Mouse (Mus musculus): ENCODE data around the gene Cbl. TPM values are rescaled to one million over a fixed set of nuclear protein-coding genes. Genes with fewer than 3 reads are reported as not detected.
A peak's percentile ranks its signal among the peaks of the same experiment; 100 is the strongest.

Cbl gene
- polyA plus RNA-seq, 1 experiment from 2014 or later: 13.4 TPM

DNA sequence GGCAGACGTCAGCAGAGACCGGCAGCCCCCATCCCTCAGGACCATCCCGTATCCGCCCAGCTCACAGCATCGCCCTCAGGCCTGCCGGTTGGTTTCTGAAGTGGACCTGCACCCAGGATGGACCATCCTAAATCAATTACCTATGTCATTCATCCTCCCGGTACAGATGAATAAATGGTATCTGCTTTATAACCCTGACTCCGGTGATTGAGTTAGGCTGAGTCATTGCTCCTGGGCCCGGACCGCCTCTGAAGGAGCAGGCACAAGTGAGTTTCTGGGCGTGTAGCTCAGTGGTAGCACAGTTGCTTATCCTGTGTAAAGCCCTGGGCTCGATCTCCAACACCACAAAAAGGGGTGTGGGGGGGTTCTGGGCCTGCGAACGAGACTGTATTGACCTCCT lies 27.5 kb upstream of the Cbl start:
- 88% methylated on average over 14 of the region's 14 CpGs for WGBS
- Histone ChIP-seq H3K27me3 (replicated peaks; ENCODE audit: control insufficient read depth, insufficient read depth, low read length) (no peaks in the 10 kb centered on the region), H3K9me3 (replicated peaks; ENCODE audit: control insufficient read depth, low read length) (no peaks in the 10 kb centered on the region), H3K4me2 (ENCODE audit: low read length) (no peak overlapping the region), H3K4me1 (ENCODE audit: control insufficient read depth, insufficient read depth, low read length) (no peaks in the 10 kb centered on the region; the same call in 1 of the 2 replicates), H3K9ac (ENCODE audit: low read length) (no peak overlapping the region), H3K27ac (ENCODE audit: low read depth, low read length) (no peak overlapping the region), H3K36me3 (ENCODE audit: control insufficient read depth, insufficient read depth, low read length) (no peaks in the 10 kb centered on the region), H3K4me3 (ENCODE audit: low read depth, low read length) (no peak overlapping the region)
- DNase-seq (ENCODE audit: low spot score) (no peak), ATAC-seq (no peak)

GRCm38 (mm10) chr9:44259014-44259413 lies 25.2 kb upstream of the Cbl start:
- H3K4me1 ChIP-seq (ENCODE audit: control insufficient read depth, insufficient read depth, low read length): peaks cover 12% of the 10 kb centered on the region
- WGBS: 81% methylated on average over 10 of the region's 10 CpGs
- no peak overlapping the region for H3K4me2 ChIP-seq (ENCODE audit: low read length)
- no peaks in the 10 kb centered on the region for H3K36me3 ChIP-seq (ENCODE audit: control insufficient read depth, insufficient read depth, low read length)
- no peaks in the 10 kb centered on the region for H3K27me3 ChIP-seq (replicated peaks; ENCODE audit: control insufficient read depth, insufficient read depth, low read length)
- ATAC-seq (no peak), DNase-seq (ENCODE audit: low spot score) (no peak)
- no peak overlapping the region for H3K4me3 ChIP-seq (ENCODE audit: low read depth, low read length)
- H3K27ac ChIP-seq (ENCODE audit: low read depth, low read length): no peak overlapping the region
- H3K9me3 ChIP-seq (replicated peaks; ENCODE audit: control insufficient read depth, low read length): no peaks in the 10 kb centered on the region
- no peak overlapping the region for H3K9ac ChIP-seq (ENCODE audit: low read length)

DNA sequence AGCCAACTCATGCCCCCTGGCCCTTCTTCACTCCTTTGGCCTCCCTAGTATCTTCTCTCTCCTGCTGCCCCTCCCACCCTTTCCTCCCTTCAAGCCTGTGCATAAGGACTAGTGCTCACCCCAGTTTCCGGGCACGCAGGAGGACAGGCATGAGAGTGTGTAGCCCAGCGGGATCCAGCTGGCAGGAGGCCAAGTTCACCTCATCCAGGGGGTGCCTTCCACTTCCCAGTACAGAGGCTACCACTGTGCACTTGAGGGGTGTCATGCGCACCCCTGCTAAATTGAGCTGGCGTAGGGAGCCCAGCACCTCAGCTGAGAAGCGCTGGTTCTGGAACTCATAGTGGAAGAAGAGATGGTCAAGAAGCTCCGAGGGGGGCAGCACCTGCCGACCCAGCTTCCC lies 22.4 kb upstream of the Cbl start:
- no peaks in the 10 kb centered on the region for H3K9me3 ChIP-seq (replicated peaks; ENCODE audit: control insufficient read depth, low read length)
- DNase-seq (ENCODE audit: low spot score): no peak
- 0 out of 2 replicates have a peak overlapping the region, but pooled peaks have one; percentile 85 for H3K27ac ChIP-seq (ENCODE audit: low read depth, low read length)
- no peaks in the 10 kb centered on the region for H3K27me3 ChIP-seq (replicated peaks; ENCODE audit: control insufficient read depth, insufficient read depth, low read length)
- WGBS: 73% methylated on average over 8 of the region's 8 CpGs
- peaks cover 21% of the 10 kb centered on the region for H3K4me1 ChIP-seq (ENCODE audit: control insufficient read depth, insufficient read depth, low read length)
- H3K4me2 ChIP-seq (ENCODE audit: low read length): no peak overlapping the region
- no peaks in the 10 kb centered on the region for H3K36me3 ChIP-seq (ENCODE audit: control insufficient read depth, insufficient read depth, low read length)
- no peak for ATAC-seq
- no peak overlapping the region for H3K9ac ChIP-seq (ENCODE audit: low read length)
- H3K4me3 ChIP-seq (ENCODE audit: low read depth, low read length): no peak overlapping the region

DNA sequence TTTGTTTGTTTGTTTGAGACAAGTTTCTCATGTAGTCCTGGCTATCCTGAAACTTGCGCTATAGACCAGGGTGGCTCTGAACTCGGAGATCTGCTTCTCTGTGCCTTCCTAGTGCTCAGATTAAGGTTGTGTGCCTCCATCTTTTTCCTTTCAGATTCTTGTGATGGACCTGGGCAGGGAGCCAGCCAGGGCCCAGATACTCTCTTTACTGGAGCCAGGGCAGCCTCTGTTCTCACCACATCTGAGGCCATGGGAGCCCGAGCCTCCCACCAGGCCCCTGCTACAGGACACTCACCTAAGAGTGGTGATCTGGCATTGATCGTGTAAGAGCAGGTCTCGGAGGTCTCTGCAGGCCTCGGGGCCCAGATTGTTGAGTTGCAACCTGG lies 21.3 kb upstream of the Cbl start:
- WGBS: 20% methylated on average over 6 of the region's 6 CpGs
- H3K36me3 ChIP-seq (ENCODE audit: control insufficient read depth, insufficient read depth, low read length): no peaks in the 10 kb centered on the region
- no peak overlapping the region for H3K9ac ChIP-seq (ENCODE audit: low read length)
- peak overlapping the region; percentile 85 for H3K27ac ChIP-seq (ENCODE audit: low read depth, low read length)
- no peaks in the 10 kb centered on the region for H3K9me3 ChIP-seq (replicated peaks; ENCODE audit: control insufficient read depth, low read length)
- no peaks in the 10 kb centered on the region for H3K27me3 ChIP-seq (replicated peaks; ENCODE audit: control insufficient read depth, insufficient read depth, low read length)
- peaks cover 27% of the 10 kb centered on the region for H3K4me1 ChIP-seq (ENCODE audit: control insufficient read depth, insufficient read depth, low read length)
- DNase-seq (ENCODE audit: low spot score) (peak; percentile 66), ATAC-seq (peak; percentile 67)
- no peak overlapping the region for H3K4me3 ChIP-seq (ENCODE audit: low read depth, low read length)
- H3K4me2 ChIP-seq (ENCODE audit: low read length): 0 out of 2 replicates have a peak overlapping the region, but pooled peaks have one; percentile 14

DNA sequence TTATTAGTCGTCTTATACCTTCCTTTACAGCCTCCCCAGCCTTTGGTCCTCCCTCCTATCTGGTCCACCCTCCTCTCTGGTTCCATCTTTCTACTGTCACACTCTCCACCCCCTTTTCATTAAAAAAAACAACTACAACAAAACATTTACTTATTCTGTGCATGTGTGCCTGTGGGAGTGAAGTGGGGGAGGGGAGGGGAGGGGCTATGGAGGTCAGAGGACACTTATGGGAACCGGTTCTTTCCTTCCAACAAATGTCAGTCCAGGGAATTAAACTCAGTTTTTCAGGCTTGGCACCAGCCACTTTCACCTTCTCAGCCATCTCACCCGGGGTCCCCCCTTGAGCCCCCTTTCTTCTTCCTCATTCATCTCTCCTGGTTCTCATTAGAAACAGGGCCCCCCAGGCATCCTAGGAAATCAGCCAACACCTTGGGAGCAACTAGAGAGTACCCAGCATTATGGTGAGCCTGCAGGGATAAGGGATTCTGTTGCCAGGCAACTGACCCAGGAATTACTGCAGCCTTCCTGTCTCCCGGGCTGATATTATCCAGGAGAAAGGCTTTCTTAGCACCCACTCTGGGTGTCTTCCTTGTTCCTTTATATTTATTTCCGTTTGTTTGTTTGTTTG lies 20.8 kb upstream of the Cbl start:
- no peaks in the 10 kb centered on the region for H3K36me3 ChIP-seq (ENCODE audit: control insufficient read depth, insufficient read depth, low read length)
- H3K4me2 ChIP-seq (ENCODE audit: low read length): 0 out of 2 replicates have a peak overlapping the region, but pooled peaks have one; percentile 14
- 2% methylated on average over 5 of the region's 5 CpGs for WGBS
- no peak overlapping the region for H3K9ac ChIP-seq (ENCODE audit: low read length)
- no peaks in the 10 kb centered on the region for H3K27me3 ChIP-seq (replicated peaks; ENCODE audit: control insufficient read depth, insufficient read depth, low read length)
- no peaks in the 10 kb centered on the region for H3K9me3 ChIP-seq (replicated peaks; ENCODE audit: control insufficient read depth, low read length)
- ATAC-seq (peak; percentile 86), DNase-seq (ENCODE audit: low spot score) (peak; percentile 89)
- H3K4me3 ChIP-seq (ENCODE audit: low read depth, low read length): no peak overlapping the region
- peak overlapping the region; percentile 85 for H3K27ac ChIP-seq (ENCODE audit: low read depth, low read length)
- H3K4me1 ChIP-seq (ENCODE audit: control insufficient read depth, insufficient read depth, low read length): peaks cover 28% of the 10 kb centered on the region

DNA sequence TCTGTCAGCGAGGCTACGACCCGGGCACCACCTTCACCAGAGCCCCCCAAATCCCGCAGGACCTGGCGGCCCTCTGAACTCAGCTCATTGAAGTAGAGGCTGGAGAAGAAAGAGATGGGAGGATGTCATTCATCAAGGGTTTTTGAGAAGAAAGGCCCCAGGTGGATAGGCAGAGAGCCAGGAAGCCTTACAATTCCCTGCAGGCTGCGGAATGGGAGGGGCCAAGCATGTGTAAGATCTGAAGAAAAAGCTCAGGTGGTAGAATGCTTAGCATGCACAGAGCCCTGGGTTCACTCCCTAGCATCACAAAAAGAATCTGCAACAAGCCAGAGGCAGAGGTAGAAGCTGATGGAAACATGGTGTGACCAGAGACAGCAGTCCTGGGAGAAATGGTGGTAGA lies 19.6 kb upstream of the Cbl start:
- ATAC-seq (no peak), DNase-seq (ENCODE audit: low spot score) (peak; percentile 29)
- Histone ChIP-seq H3K9me3 (replicated peaks; ENCODE audit: control insufficient read depth, low read length) (no peaks in the 10 kb centered on the region), H3K27ac (ENCODE audit: low read depth, low read length) (peak overlapping the region; percentile 85), H3K4me1 (ENCODE audit: control insufficient read depth, insufficient read depth, low read length) (peaks cover 28% of the 10 kb centered on the region), H3K4me3 (ENCODE audit: low read depth, low read length) (no peak overlapping the region), H3K9ac (ENCODE audit: low read length) (no peak overlapping the region), H3K4me2 (ENCODE audit: low read length) (no peak overlapping the region), H3K36me3 (ENCODE audit: control insufficient read depth, insufficient read depth, low read length) (no peaks in the 10 kb centered on the region), H3K27me3 (replicated peaks; ENCODE audit: control insufficient read depth, insufficient read depth, low read length) (no peaks in the 10 kb centered on the region)
- 48% methylated on average over 6 of the region's 6 CpGs for whole genome bisulfite sequencing

- Histone ChIP-seq H3K9me3 (replicated peaks; ENCODE audit: control insufficient read depth, low read length) (no peaks in the 10 kb centered on the region), H3K4me2 (ENCODE audit: low read length) (no peak within 1 kb of the TSS), H3K4me3 (ENCODE audit: low read depth, low read length) (no peak within 1 kb of the TSS), H3K27ac (ENCODE audit: low read depth, low read length) (no peak within 1 kb of the TSS), H3K4me1 (ENCODE audit: control insufficient read depth, insufficient read depth, low read length) (peaks cover 28% of the 10 kb centered on the region), H3K36me3 (ENCODE audit: control insufficient read depth, insufficient read depth, low read length) (no peaks in the 10 kb centered on the region), H3K9ac (ENCODE audit: low read length) (no peak within 1 kb of the TSS), H3K27me3 (replicated peaks; ENCODE audit: control insufficient read depth, insufficient read depth, low read length) (no peaks in the 10 kb centered on the region)
- WGBS: 91% methylated on average over 10 of the region's 10 CpGs
- ATAC-seq (no peak), DNase-seq (ENCODE audit: low spot score) (no peak)
Observed at GRCm38 (mm10) chr9:44251314-44251713, 17.5 kb upstream of the Cbl start, which contains the start of gene Pdzd3. Gene Pdzd3 (minus strand): TSS chr9:44251471.

GRCm38 (mm10) chr9:44250445-44250844 lies 16.6 kb upstream of the Cbl start:
- Histone ChIP-seq H3K27me3 (replicated peaks; ENCODE audit: control insufficient read depth, insufficient read depth, low read length) (no peaks in the 10 kb centered on the region), H3K9ac (ENCODE audit: low read length) (no peak overlapping the region), H3K4me1 (ENCODE audit: control insufficient read depth, insufficient read depth, low read length) (peaks cover 27% of the 10 kb centered on the region), H3K36me3 (ENCODE audit: control insufficient read depth, insufficient read depth, low read length) (no peaks in the 10 kb centered on the region), H3K27ac (ENCODE audit: low read depth, low read length) (no peak overlapping the region), H3K4me3 (ENCODE audit: low read depth, low read length) (no peak overlapping the region), H3K4me2 (ENCODE audit: low read length) (no peak overlapping the region), H3K9me3 (replicated peaks; ENCODE audit: control insufficient read depth, low read length) (no peaks in the 10 kb centered on the region)
- ATAC-seq (no peak), DNase-seq (ENCODE audit: low spot score) (peak; percentile 29)
- 42% methylated on average over 4 of the region's 4 CpGs for WGBS
